Mouse (Mus musculus): ENCODE data around the gene Egfl7.

GRCm38 (mm10) chr2:26543155-26543554 is 36.7 kb upstream of the Egfl7 start:
- TF ChIP-seq POLR2A (IDR thresholded peaks at IDR 0.05; ENCODE audit: insufficient read depth, low read length) (no peak), CTCF (IDR thresholded peaks at IDR 0.05; ENCODE audit: low read depth, low read length) (no peak)

Measured in ES-Bruce4 (cell line).